Mouse (Mus musculus) kidney, postnatal 0 days (tissue): ENCODE measurements around the gene Vti1a. TPM values are rescaled to one million over a fixed set of nuclear protein-coding genes. Genes with fewer than 3 reads are reported as not detected.
A peak's percentile ranks its signal among the peaks of the same experiment; 100 is the strongest.

Experiments used
- ATAC-seq: fragments of 200-750 bp; cut with Nextera tagmentation; replicated peaks from 2 replicates; pipeline ENCODE4 v1.8.0; 2017; ENCODE audit warnings: low read depth, moderate number of reproducible peaks, moderate TSS enrichment, moderate library complexity; ENCODE audit not compliant: low FRiP score
- DNase-seq: peaks from one replicate; pipeline ENCODE4 v3.0.0-alpha.2; 2016; ENCODE audit warnings: low spot score
- H3K27ac ChIP-seq: fragments of 300-500 bp; sonication (generic); 2 replicates; pipeline ENCODE4 v1.5.1; 2014; ENCODE audit warnings: mild to moderate bottlenecking
- H3K27me3 ChIP-seq: fragments of 300-500 bp; sonication (generic); 2 replicates; pipeline ENCODE4 v1.6.1; 2014; ENCODE audit warnings: low read length, mixed read lengths; ENCODE audit not compliant: insufficient read depth
- H3K36me3 ChIP-seq: fragments of 300-500 bp; sonication (generic); 2 replicates; pipeline ENCODE4 v1.6.1; 2014; ENCODE audit warnings: low read length, mixed read lengths; ENCODE audit not compliant: insufficient read depth
- H3K4me1 ChIP-seq: fragments of 300-500 bp; sonication (generic); replicated peaks from 2 replicates; pipeline ENCODE4 v1.6.1; 2014; ENCODE audit warnings: antibody characterized with exemption, low read length, mixed read lengths; ENCODE audit not compliant: insufficient read depth
- H3K4me2 ChIP-seq: fragments of 300-500 bp; sonication (generic); 2 replicates; pipeline ENCODE4 v1.6.1; 2014; ENCODE audit warnings: mild to moderate bottlenecking, low read length, moderate library complexity, mixed read lengths
- H3K4me3 ChIP-seq: fragments of 300-500 bp; sonication (generic); replicated peaks from 2 replicates; pipeline ENCODE4 v1.5.1; 2014; ENCODE audit warnings: low read depth, low read length
- H3K9ac ChIP-seq: fragments of 300-500 bp; sonication (generic); 2 replicates; pipeline ENCODE4 v1.6.1; 2014; ENCODE audit warnings: low read depth, low read length
- H3K9me3 ChIP-seq: fragments of 300-500 bp; sonication (generic); replicated peaks from 2 replicates; pipeline ENCODE4 v1.6.1; 2016; ENCODE audit warnings: low read length, inconsistent platforms, mixed read lengths
- CTCF ChIP-seq: IDR thresholded peaks from 2 replicates; pipeline ENCODE4 v1.5.1; 2016; ENCODE audit warnings: antibody characterized with exemption, low read depth, mild to moderate bottlenecking, moderate library complexity
- WGBS: fragments of 180-500 bp; shearing (Covaris S2); extraction: QIAGEN DNeasy Blood & Tissue Kit; methylation state at CpG from one replicate; pipeline ENCODE4 v1.1.7; 2014; 5-methylcytosine and 5-hydroxymethylcytosine counted together
- polyA plus RNA-seq: library from polyadenylated mRNA; unstranded; fragments of >200 nt; fragmentation: Nextera tagmentation; extraction: Ambion mirVana; gene quantifications from 2 replicates; pipeline ENCODE4 v1.2.1, GENCODE M21; 2015

Vti1a gene
- polyA plus RNA-seq, 1 experiment from 2014 or later: 22.4 TPM

- H3K36me3 ChIP-seq: no peaks in the 10 kb centered on the region
- H3K9me3 ChIP-seq: no peaks in the 10 kb centered on the region
- H3K27ac ChIP-seq: no peak overlapping the region
- H3K4me1 ChIP-seq: no peaks in the 10 kb centered on the region
- no peak for TF ChIP-seq CTCF
- H3K27me3 ChIP-seq: no peaks in the 10 kb centered on the region
- WGBS: 91% methylated on average over 7 of the region's 7 CpGs
- H3K4me2 ChIP-seq: no peak overlapping the region
- no peak overlapping the region for H3K9ac ChIP-seq
- ATAC-seq: no peak
- H3K4me3 ChIP-seq: no peak overlapping the region
- DNase-seq: no peak
Measured at GRCm38 (mm10) chr19:55536273-55536937, 220.3 kb downstream of the Vti1a start.

- 25% methylated on average over 6 of the region's 6 CpGs for WGBS
- peak; percentile 77 for TF ChIP-seq CTCF
Measured at GRCm38 (mm10) chr19:55537691-55538090, 221.6 kb downstream of the Vti1a start.

GRCm38 (mm10) chr19:55541641-55542040 is 225.5 kb downstream of the Vti1a start:
- ATAC-seq (no peak), DNase-seq (no peak)
- no peaks in the 10 kb centered on the region for H3K36me3 ChIP-seq
- H3K9ac ChIP-seq: no peak overlapping the region
- TF ChIP-seq CTCF: no peak
- no peaks in the 10 kb centered on the region for H3K4me1 ChIP-seq
- 85% methylated on average over 5 of the region's 5 CpGs for WGBS
- H3K4me3 ChIP-seq: no peak overlapping the region
- no peaks in the 10 kb centered on the region for H3K27me3 ChIP-seq
- no peak overlapping the region for H3K27ac ChIP-seq
- no peak overlapping the region for H3K4me2 ChIP-seq
- H3K9me3 ChIP-seq: no peaks in the 10 kb centered on the region

More at GRCm38 (mm10) chr19:55537691-55538090, 221.6 kb downstream of the Vti1a start:
- no peaks in the 10 kb centered on the region for H3K36me3 ChIP-seq
- no peaks in the 10 kb centered on the region for H3K9me3 ChIP-seq
- H3K4me3 ChIP-seq: no peak overlapping the region
- no peak overlapping the region for H3K27ac ChIP-seq
- no peaks in the 10 kb centered on the region for H3K27me3 ChIP-seq
- peak; percentile 94 for ATAC-seq
- H3K9ac ChIP-seq: no peak overlapping the region
- no peaks in the 10 kb centered on the region for H3K4me1 ChIP-seq
- H3K4me2 ChIP-seq: no peak overlapping the region
- DNase-seq: peak; percentile 84

- Histone ChIP-seq H3K27ac (no peak overlapping the region), H3K36me3 (no peaks in the 10 kb centered on the region), H3K4me1 (no peaks in the 10 kb centered on the region), H3K4me3 (no peak overlapping the region), H3K9me3 (no peaks in the 10 kb centered on the region), H3K9ac (no peak overlapping the region), H3K27me3 (no peaks in the 10 kb centered on the region), H3K4me2 (no peak overlapping the region)
- DNase-seq (peak; percentile 72), ATAC-seq (no peak)
- TF ChIP-seq CTCF: no peak
- WGBS: 65% methylated on average over 6 of the region's 6 CpGs
Measured at GRCm38 (mm10) chr19:55542461-55542860, 226.4 kb downstream of the Vti1a start.

- H3K4me1 ChIP-seq: no peaks in the 10 kb centered on the region
- H3K9me3 ChIP-seq: no peaks in the 10 kb centered on the region
- H3K4me2 ChIP-seq: no peak overlapping the region
- no peaks in the 10 kb centered on the region for H3K36me3 ChIP-seq
- WGBS: 90% methylated on average over 9 of the region's 9 CpGs
- H3K9ac ChIP-seq: no peak overlapping the region
- H3K4me3 ChIP-seq: no peak overlapping the region
- no peaks in the 10 kb centered on the region for H3K27me3 ChIP-seq
- ATAC-seq (no peak), DNase-seq (no peak)
- no peak for TF ChIP-seq CTCF
- H3K27ac ChIP-seq: no peak overlapping the region
Measured at GRCm38 (mm10) chr19:55543188-55543587, 227.1 kb downstream of the Vti1a start.

GRCm38 (mm10) chr19:55544498-55544897 is 228.4 kb downstream of the Vti1a start:
- WGBS: 63% methylated on average over 5 of the region's 5 CpGs
- Histone ChIP-seq H3K9ac (no peak overlapping the region), H3K27me3 (no peaks in the 10 kb centered on the region), H3K4me3 (no peak overlapping the region), H3K4me2 (no peak overlapping the region), H3K4me1 (no peaks in the 10 kb centered on the region), H3K27ac (no peak overlapping the region), H3K36me3 (no peaks in the 10 kb centered on the region), H3K9me3 (no peaks in the 10 kb centered on the region)
- ATAC-seq: no peak
- TF ChIP-seq CTCF: no peak
- DNase-seq: no peak

GRCm38 (mm10) chr19:55545529-55545928 is 229.4 kb downstream of the Vti1a start:
- peak; percentile 92 for TF ChIP-seq CTCF
- Histone ChIP-seq H3K4me1 (no peaks in the 10 kb centered on the region), H3K9ac (no peak overlapping the region), H3K4me2 (no peak overlapping the region), H3K9me3 (no peaks in the 10 kb centered on the region), H3K27ac (no peak overlapping the region), H3K27me3 (no peaks in the 10 kb centered on the region), H3K4me3 (no peak overlapping the region), H3K36me3 (no peaks in the 10 kb centered on the region)
- ATAC-seq: peak; percentile 66
- DNase-seq: peak; percentile 94
- WGBS: 35% methylated on average over 9 of the region's 9 CpGs
